Mouse (Mus musculus): ENCODE results near the gene Gm38655.

GRCm38 (mm10) chr17:25210680-25211466 lies 35.6 kb upstream of the Gm38655 start:
- no peak for TF ChIP-seq CTCF (IDR thresholded peaks at IDR 0.05; ENCODE audit: control insufficient read depth, insufficient read depth, insufficient replicate concordance, low read depth, low read length)
- no peak for TF ChIP-seq POLR2A (IDR thresholded peaks at IDR 0.05; ENCODE audit: control insufficient read depth, low read depth, low read length)

Measured in testis, adult 2 months (tissue).